Mouse (Mus musculus) lung, embryonic 15.5 days (tissue): ENCODE data around the gene Ceacam20. TPM values are rescaled to one million over a fixed set of nuclear protein-coding genes. Genes with fewer than 3 reads are reported as not detected.
"Not testable (repeated sequence)": the region's sequence is repeated elsewhere in the genome, so short reads cannot be mapped to it uniquely, and the experiment has no call there.

Experiments
- ATAC-seq: fragments of 200-750 bp; cut with Nextera tagmentation; 2 replicates; pipeline ENCODE4 v1.8.0; 2017; ENCODE audit warnings: moderate number of reproducible peaks, borderline replicate concordance; ENCODE audit not compliant: low FRiP score, low TSS enrichment; ENCODE audit errors: extremely low read depth
- H3K27ac ChIP-seq: fragments of 300-500 bp; sonication (generic); 2 replicates; pipeline ENCODE4 v1.5.1; 2015; ENCODE audit warnings: moderate library complexity, mild to moderate bottlenecking, inconsistent platforms
- H3K27me3 ChIP-seq: fragments of 300-500 bp; sonication (generic); 2 replicates; pipeline ENCODE4 v1.6.1; 2015; ENCODE audit warnings: inconsistent platforms
- H3K36me3 ChIP-seq: fragments of 300-500 bp; sonication (generic); 2 replicates; pipeline ENCODE4 v1.6.1; 2015; ENCODE audit warnings: inconsistent platforms
- H3K4me1 ChIP-seq: fragments of 300-500 bp; sonication (generic); 2 replicates; pipeline ENCODE4 v1.6.1; 2015; ENCODE audit warnings: inconsistent platforms
- H3K4me2 ChIP-seq: fragments of 300-500 bp; sonication (generic); 2 replicates; pipeline ENCODE4 v1.6.1; 2015; ENCODE audit warnings: inconsistent platforms, mild to moderate bottlenecking, moderate library complexity
- H3K4me3 ChIP-seq: fragments of 300-500 bp; sonication (generic); 2 replicates; pipeline ENCODE4 v1.5.1; 2015; ENCODE audit warnings: mild to moderate bottlenecking, inconsistent platforms
- H3K9ac ChIP-seq: fragments of 300-500 bp; sonication (generic); 2 replicates; pipeline ENCODE4 v1.6.1; 2015; ENCODE audit warnings: inconsistent platforms
- H3K9me3 ChIP-seq: fragments of 300-500 bp; sonication (generic); 2 replicates; pipeline ENCODE4 v1.6.1; 2016; ENCODE audit warnings: inconsistent platforms
- WGBS: fragments of 180-500 bp; shearing (Covaris S2); methylation state at CpG from one replicate; pipeline ENCODE4 v1.1.7; 2015; 5-methylcytosine and 5-hydroxymethylcytosine counted together
- polyA plus RNA-seq: library from polyadenylated mRNA; unstranded; fragments of >200 nt; fragmentation: Nextera tagmentation; extraction: Ambion mirVana; gene quantifications from 2 replicates; pipeline ENCODE4 v1.2.1, GENCODE M21; 2015

The Ceacam20 gene
- polyA plus RNA-seq, 1 experiment from 2014 or later: not detected

DNA sequence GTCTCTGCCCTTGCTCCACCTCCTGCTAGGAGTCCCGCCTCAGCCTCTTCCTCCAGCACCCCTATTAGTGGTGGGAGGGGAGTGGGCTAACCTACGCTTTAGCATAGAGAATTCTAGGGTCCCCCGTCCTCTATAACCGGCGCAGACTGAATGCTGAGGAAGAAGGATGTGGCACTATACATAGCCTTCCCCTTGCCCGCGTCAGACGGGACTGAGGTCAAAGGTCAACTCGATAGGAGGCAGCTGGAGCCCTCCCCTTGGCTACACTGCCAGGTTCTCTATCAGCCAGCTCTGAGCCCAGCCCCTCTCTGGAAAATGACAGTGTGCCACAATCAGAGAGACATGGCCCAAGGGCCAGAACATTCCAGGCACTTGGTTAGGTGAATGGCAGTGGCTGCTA, 14.6 kb upstream of the Ceacam20 start, which contains the start of gene Igsf23:
Igsf23 (minus strand) TSS at position 168 of the 400 bp plus-strand sequence.
- ATAC-seq: peak; percentile 37
- Histone ChIP-seq H3K9ac (no peak within 1 kb of the TSS), H3K4me2 (no peak within 1 kb of the TSS), H3K4me3 (no peak within 1 kb of the TSS), H3K27ac (no peak within 1 kb of the TSS), H3K27me3 (no peaks in the 10 kb centered on the region), H3K9me3 (no peaks in the 10 kb centered on the region), H3K36me3 (no peaks in the 10 kb centered on the region), H3K4me1 (peaks cover 8% of the 10 kb centered on the region; the same call in 1 of the 2 replicates)
- WGBS: 42% methylated on average over 9 of the region's 9 CpGs

- Histone ChIP-seq H3K27me3 (no peaks in the 10 kb centered on the region), H3K4me3 (no peak overlapping the region), H3K4me1 (peaks cover 12% of the 10 kb centered on the region; the same call in 1 of the 2 replicates), H3K9me3 (no peaks in the 10 kb centered on the region), H3K36me3 (no peaks in the 10 kb centered on the region), H3K27ac (no peak overlapping the region), H3K4me2 (no peak overlapping the region), H3K9ac (no peak overlapping the region)
- no peak for ATAC-seq
- WGBS: 64% methylated on average over 10 of the region's 10 CpGs
Observed at GRCm38 (mm10) chr7:19952320-19952986, 12.8 kb upstream of the Ceacam20 start.

DNA sequence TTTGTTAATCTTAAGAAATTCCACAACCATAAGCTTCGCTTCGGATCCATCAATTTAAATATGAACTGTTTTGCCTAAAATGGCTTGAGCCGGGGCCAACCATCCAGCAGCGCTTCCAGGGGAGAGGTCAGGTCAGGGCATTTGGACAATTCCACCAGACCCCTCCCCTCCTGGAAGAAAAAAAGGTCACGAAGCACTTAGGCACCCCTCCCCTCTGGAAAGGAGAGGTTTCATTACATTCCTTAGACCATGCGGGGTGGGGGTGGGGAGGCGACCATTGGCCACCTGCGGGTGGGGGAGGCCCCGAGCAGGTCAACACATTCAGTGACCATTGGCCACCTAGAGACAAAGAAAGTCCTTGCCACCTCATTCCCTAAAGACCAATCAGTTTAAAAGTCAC, 12.2 kb upstream of the Ceacam20 start:
- H3K9me3 ChIP-seq: no peaks in the 10 kb centered on the region
- H3K4me3 ChIP-seq: no peak overlapping the region
- no peak for ATAC-seq
- H3K9ac ChIP-seq: no peak overlapping the region
- no peak overlapping the region for H3K4me2 ChIP-seq
- H3K36me3 ChIP-seq: no peaks in the 10 kb centered on the region
- H3K4me1 ChIP-seq: peaks cover 12% of the 10 kb centered on the region; the same call in 1 of the 2 replicates
- no peaks in the 10 kb centered on the region for H3K27me3 ChIP-seq
- H3K27ac ChIP-seq: no peak overlapping the region
- WGBS: 29% methylated on average over 9 of the region's 9 CpGs

- 45% methylated on average over 4 of the region's 4 CpGs for WGBS
- H3K4me2 ChIP-seq: no peak overlapping the region
- ATAC-seq: no peak
- peaks cover 12% of the 10 kb centered on the region; the same call in 1 of the 2 replicates for H3K4me1 ChIP-seq
- H3K9ac ChIP-seq: no peak overlapping the region
- no peaks in the 10 kb centered on the region for H3K27me3 ChIP-seq
- no peak overlapping the region for H3K27ac ChIP-seq
- H3K36me3 ChIP-seq: no peaks in the 10 kb centered on the region
- H3K4me3 ChIP-seq: no peak overlapping the region
- H3K9me3 ChIP-seq: no peaks in the 10 kb centered on the region
Observed at GRCm38 (mm10) chr7:19955861-19956260, 9.4 kb upstream of the Ceacam20 start.

GRCm38 (mm10) chr7:19956341-19956781, 8.9 kb upstream of the Ceacam20 start:
- ATAC-seq: no peak
- no peaks in the 10 kb centered on the region for H3K36me3 ChIP-seq
- H3K9me3 ChIP-seq: no peaks in the 10 kb centered on the region
- no peak overlapping the region for H3K4me3 ChIP-seq
- peaks cover 12% of the 10 kb centered on the region; the same call in 1 of the 2 replicates for H3K4me1 ChIP-seq
- H3K9ac ChIP-seq: no peak overlapping the region
- WGBS: 2% methylated on average over 7 of the region's 7 CpGs
- no peaks in the 10 kb centered on the region for H3K27me3 ChIP-seq
- no peak overlapping the region for H3K4me2 ChIP-seq
- no peak overlapping the region for H3K27ac ChIP-seq

DNA sequence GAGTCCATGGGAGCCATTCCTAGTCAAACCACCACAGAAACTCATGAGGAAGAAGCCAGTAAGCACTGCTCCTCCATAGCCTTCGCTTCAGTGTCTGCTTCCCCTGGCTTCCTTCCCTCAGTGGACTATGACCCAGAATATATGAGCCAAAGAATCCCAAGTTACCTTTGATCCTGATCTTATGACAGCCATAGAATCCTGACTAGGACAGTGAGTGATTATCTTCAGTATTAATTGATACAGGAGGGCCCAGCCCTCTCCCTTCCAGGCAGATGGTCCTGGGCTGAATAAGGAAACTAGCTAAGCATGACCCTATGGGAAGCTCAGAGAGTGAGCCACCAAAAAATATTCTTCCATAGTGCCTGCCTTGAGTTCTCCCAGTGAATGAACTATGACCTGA, 2.8 kb upstream of the Ceacam20 start:
- Histone ChIP-seq H3K4me1 (no peaks in the 10 kb centered on the region), H3K4me2 (no peak overlapping the region), H3K9me3 (no peaks in the 10 kb centered on the region), H3K27me3 (no peaks in the 10 kb centered on the region), H3K9ac (no peak overlapping the region), H3K4me3 (no peak overlapping the region), H3K36me3 (no peaks in the 10 kb centered on the region), H3K27ac (no peak overlapping the region)
- no peak for ATAC-seq
- 48% methylated on average over 1 of the region's 1 CpGs for WGBS

GRCm38 (mm10) chr7:19969106-19969505, 3.9 kb downstream of the Ceacam20 start:
- ATAC-seq: no peak
- no peaks in the 10 kb centered on the region for H3K4me1 ChIP-seq
- WGBS: 68% methylated on average over 3 of the region's 3 CpGs
- H3K27me3 ChIP-seq: no peaks in the 10 kb centered on the region
- H3K4me2 ChIP-seq: no peak overlapping the region
- no peak overlapping the region for H3K27ac ChIP-seq
- no peak overlapping the region for H3K9ac ChIP-seq
- H3K9me3 ChIP-seq: no peaks in the 10 kb centered on the region
- no peaks in the 10 kb centered on the region for H3K36me3 ChIP-seq
- no peak overlapping the region for H3K4me3 ChIP-seq

GRCm38 (mm10) chr7:19969541-19970090, 4.4 kb downstream of the Ceacam20 start:
- Histone ChIP-seq H3K27me3 (no peaks in the 10 kb centered on the region), H3K4me1 (no peaks in the 10 kb centered on the region), H3K9ac (no peak overlapping the region), H3K9me3 (no peaks in the 10 kb centered on the region), H3K4me2 (no peak overlapping the region), H3K36me3 (no peaks in the 10 kb centered on the region), H3K27ac (no peak overlapping the region), H3K4me3 (no peak overlapping the region)
- WGBS: 87% methylated on average over 4 of the region's 4 CpGs
- ATAC-seq: no peak

GRCm38 (mm10) chr7:19970196-19970595, 5.0 kb downstream of the Ceacam20 start:
- Histone ChIP-seq H3K27ac (no peak overlapping the region), H3K9me3 (no peaks in the 10 kb centered on the region), H3K9ac (no peak overlapping the region), H3K4me1 (no peaks in the 10 kb centered on the region), H3K4me2 (no peak overlapping the region), H3K36me3 (no peaks in the 10 kb centered on the region), H3K4me3 (no peak overlapping the region), H3K27me3 (no peaks in the 10 kb centered on the region)
- ATAC-seq: no peak
- 89% methylated on average over 8 of the region's 8 CpGs for WGBS

- 85% methylated on average over 4 of the region's 4 CpGs for WGBS
Observed at GRCm38 (mm10) chr7:19971516-19971915, 6.3 kb downstream of the Ceacam20 start.

GRCm38 (mm10) chr7:19991165-19991564, 26.0 kb downstream of the Ceacam20 start, which contains the start of gene Nlrp9b:
Nlrp9b (plus strand) TSS chr7:19991465.
- ATAC-seq, H3K9me3 ChIP-seq, H3K27me3 ChIP-seq, H3K9ac ChIP-seq, H3K4me3 ChIP-seq, H3K27ac ChIP-seq, H3K36me3 ChIP-seq, H3K4me2 ChIP-seq, H3K4me1 ChIP-seq: not testable (repeated sequence)
- WGBS: 65% methylated on average over 8 of the region's 8 CpGs

More at GRCm38 (mm10) chr7:19971516-19971915, 6.3 kb downstream of the Ceacam20 start:
- no peak for ATAC-seq
- Histone ChIP-seq H3K36me3 (no peaks in the 10 kb centered on the region), H3K4me1 (no peaks in the 10 kb centered on the region), H3K27ac (no peak overlapping the region), H3K27me3 (no peaks in the 10 kb centered on the region), H3K9ac (no peak overlapping the region), H3K4me3 (no peak overlapping the region), H3K9me3 (no peaks in the 10 kb centered on the region), H3K4me2 (no peak overlapping the region)

GRCm38 (mm10) chr7:19996721-19997120, 31.5 kb downstream of the Ceacam20 start:
- H3K27me3 ChIP-seq, H3K36me3 ChIP-seq, H3K4me3 ChIP-seq, H3K4me2 ChIP-seq, H3K4me1 ChIP-seq, H3K9me3 ChIP-seq, H3K9ac ChIP-seq, H3K27ac ChIP-seq, ATAC-seq: not testable (repeated sequence)
- 64% methylated on average over 3 of the region's 3 CpGs for WGBS
